Mouse (Mus musculus): Measurements from ENCODE around the gene Ogfod2. TPM values are rescaled to one million over a fixed set of nuclear protein-coding genes. Genes with fewer than 3 reads are reported as not detected.

Ogfod2 gene
- polyA plus RNA-seq, 1 experiment, result 8.7 TPM

GRCm38 (mm10) chr5:124093120-124093794 is 18.8 kb upstream of the Ogfod2 start:
- Histone ChIP-seq H3K9me3 (ENCODE audit: control insufficient read depth, low read length) (peaks cover 3% of the 10 kb centered on the region), H3K36me3 (ENCODE audit: control insufficient read depth) (peaks cover 40% of the 10 kb centered on the region), H3K4me3 (replicated peaks) (peak overlapping the region; percentile 76), H3K4me1 (ENCODE audit: control insufficient read depth) (peaks cover 76% of the 10 kb centered on the region), H3K27me3 (ENCODE audit: control insufficient read depth) (no peaks in the 10 kb centered on the region; the same call in 1 of the 2 replicates)
- TF ChIP-seq TAL1 (IDR thresholded peaks at IDR 0.05; ENCODE audit: low read length), result no peak
- TF ChIP-seq GATA1 (IDR thresholded peaks at IDR 0.05; ENCODE audit: low read length), result no peak

DNA sequence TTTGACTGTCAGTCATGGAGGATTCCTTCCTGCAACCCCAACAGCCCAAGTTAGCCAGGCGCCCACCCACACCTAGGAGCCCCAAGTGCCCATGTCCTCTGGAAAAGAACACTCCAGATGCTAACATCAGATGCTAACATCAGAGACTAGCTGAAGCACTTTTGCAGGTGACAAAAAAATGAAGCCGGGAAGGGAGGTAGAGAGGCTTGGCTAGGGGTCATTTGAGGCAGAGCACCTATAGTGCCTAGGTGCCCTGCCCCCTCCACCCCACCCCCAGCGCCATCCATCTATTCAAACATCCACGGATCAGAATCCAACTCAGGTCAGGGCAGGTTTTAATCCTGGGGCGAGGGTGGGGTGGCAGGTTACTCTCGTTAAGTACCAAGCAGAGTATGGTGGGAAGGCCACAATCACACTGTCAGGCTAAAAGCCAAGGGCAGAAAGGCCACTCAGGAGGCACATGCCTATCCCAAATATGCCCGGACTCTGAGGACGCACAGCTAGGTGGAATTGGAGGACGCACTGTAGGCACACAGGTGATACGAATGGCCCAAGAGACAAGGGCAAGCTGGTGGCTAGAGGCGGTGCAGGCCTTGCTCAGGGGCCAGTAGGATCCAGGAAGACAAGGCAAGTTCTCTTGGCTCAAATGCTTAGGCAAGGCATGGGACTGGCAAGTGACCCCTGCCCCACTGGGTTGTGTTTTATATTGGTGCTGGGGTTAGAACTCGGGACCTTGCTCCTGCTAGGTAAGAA is 18.1 kb upstream of the Ogfod2 start:
- Histone ChIP-seq H3K4me1 (ENCODE audit: control insufficient read depth) (peaks cover 73% of the 10 kb centered on the region), H3K4me3 (replicated peaks) (peak overlapping the region; percentile 76), H3K36me3 (ENCODE audit: control insufficient read depth) (peaks cover 33% of the 10 kb centered on the region), H3K9me3 (ENCODE audit: control insufficient read depth, low read length) (peaks cover 6% of the 10 kb centered on the region), H3K27me3 (ENCODE audit: control insufficient read depth) (peaks cover 2% of the 10 kb centered on the region)
- TF ChIP-seq GATA1 (IDR thresholded peaks at IDR 0.05; ENCODE audit: low read length), result no peak
- no peak for TF ChIP-seq TAL1 (IDR thresholded peaks at IDR 0.05; ENCODE audit: low read length)

DNA sequence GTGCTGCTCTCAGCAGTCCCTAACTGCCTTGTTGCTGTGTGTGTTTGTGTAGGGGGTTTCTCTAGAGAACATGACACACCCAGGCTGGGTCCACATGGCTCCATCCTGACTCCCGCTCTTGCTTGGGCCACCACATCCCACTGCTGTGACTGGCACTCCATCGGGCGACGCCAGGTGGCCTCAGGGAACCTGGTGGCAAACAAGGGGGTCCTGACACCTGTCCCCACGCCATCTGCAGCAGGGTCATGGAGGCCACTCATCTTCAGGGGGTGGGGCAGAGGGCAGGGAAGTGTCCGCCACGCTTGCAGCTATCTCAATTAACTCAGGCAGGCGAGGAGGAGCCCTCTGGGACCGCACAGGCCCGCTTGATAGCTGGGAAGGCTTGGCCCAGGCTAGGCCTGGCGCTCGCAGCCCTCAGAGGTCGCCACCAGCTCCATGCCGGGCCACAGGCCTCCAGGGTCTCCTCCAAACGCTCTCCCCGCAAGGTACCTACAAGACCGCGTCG is 17.0 kb upstream of the Ogfod2 start:
- Histone ChIP-seq H3K27me3 (ENCODE audit: control insufficient read depth) (peaks cover 3% of the 10 kb centered on the region), H3K9me3 (ENCODE audit: control insufficient read depth, low read length) (peaks cover 10% of the 10 kb centered on the region), H3K4me1 (ENCODE audit: control insufficient read depth) (peaks cover 63% of the 10 kb centered on the region), H3K4me3 (replicated peaks) (peak overlapping the region; percentile 76), H3K36me3 (ENCODE audit: control insufficient read depth) (peaks cover 22% of the 10 kb centered on the region)
- TF ChIP-seq TAL1 (IDR thresholded peaks at IDR 0.05; ENCODE audit: low read length) (peak; percentile 45; the same call in 1 of the 3 replicates), GATA1 (IDR thresholded peaks at IDR 0.05; ENCODE audit: low read length) (no peak; the same call in 1 of the 2 replicates)

DNA sequence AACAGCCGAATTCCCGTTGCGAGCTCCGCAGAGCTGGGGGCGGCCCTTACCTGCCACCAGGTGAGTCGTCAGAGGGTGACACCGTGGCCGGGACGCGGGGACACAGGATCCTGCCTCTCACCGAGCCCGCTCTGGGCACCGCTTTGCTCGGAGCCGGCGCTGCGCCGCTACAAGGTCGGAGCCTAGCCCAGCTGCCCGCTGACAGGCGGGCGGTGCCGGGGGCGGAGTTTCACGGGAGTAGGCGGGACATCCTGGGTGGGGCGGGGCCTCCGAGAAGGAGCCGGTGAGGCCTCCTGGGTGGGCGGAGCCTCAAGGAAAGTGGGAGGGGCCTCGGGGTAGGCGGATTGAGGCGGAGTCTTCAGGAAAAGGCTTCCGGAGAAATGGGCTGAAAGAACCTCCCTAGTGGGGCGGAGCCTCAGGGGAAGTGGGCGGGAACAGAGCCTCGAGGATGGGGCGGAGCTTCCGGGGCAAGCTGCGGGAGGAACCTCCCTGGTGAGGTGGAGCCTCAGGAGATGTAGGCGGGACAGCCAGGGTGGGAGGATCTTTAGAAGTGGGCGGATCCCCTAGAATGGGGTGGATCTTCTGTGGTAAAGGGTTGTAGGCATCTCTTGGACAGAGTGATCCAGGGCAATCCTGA is 16.4 kb upstream of the Ogfod2 start, which contains the start of gene Abcb9:
Gene Abcb9 (minus strand): TSS at position 203 of the 637 bp plus-strand sequence.
- peaks cover 57% of the 10 kb centered on the region for H3K4me1 ChIP-seq (ENCODE audit: control insufficient read depth)
- H3K36me3 ChIP-seq (ENCODE audit: control insufficient read depth), result peaks cover 16% of the 10 kb centered on the region
- TF ChIP-seq TAL1 (IDR thresholded peaks at IDR 0.05; ENCODE audit: low read length) (no peak), GATA1 (IDR thresholded peaks at IDR 0.05; ENCODE audit: low read length) (no peak)
- H3K27me3 ChIP-seq (ENCODE audit: control insufficient read depth), result peaks cover 3% of the 10 kb centered on the region
- peak within 1 kb of the TSS; percentile 76 for H3K4me3 ChIP-seq (replicated peaks)
- H3K9me3 ChIP-seq (ENCODE audit: control insufficient read depth, low read length), result peaks cover 10% of the 10 kb centered on the region

DNA sequence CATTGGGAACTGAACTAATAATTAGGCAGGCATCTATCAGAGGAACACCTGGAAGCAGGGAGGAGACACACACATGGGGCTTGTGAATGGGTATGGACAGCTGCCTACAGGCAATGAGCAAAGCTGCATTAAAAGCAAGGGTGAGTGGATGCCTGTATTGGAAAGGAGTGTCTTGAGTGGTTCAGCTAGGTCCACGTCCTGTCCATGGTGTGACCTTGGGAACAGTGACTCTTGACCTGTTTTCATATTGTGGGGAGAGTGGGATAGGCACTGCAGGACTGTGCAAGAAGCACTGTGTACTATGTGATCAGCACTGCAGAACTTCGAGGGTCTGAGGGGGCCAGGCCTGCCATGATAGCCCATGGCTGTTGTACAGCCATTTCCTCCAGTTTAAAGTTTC is 13.2 kb upstream of the Ogfod2 start:
- Histone ChIP-seq H3K27me3 (ENCODE audit: control insufficient read depth) (peaks cover 3% of the 10 kb centered on the region), H3K36me3 (ENCODE audit: control insufficient read depth) (peaks cover 4% of the 10 kb centered on the region), H3K9me3 (ENCODE audit: control insufficient read depth, low read length) (peaks cover 10% of the 10 kb centered on the region), H3K4me1 (ENCODE audit: control insufficient read depth) (peaks cover 25% of the 10 kb centered on the region), H3K4me3 (replicated peaks) (no peak overlapping the region)
- no peak for TF ChIP-seq TAL1 (IDR thresholded peaks at IDR 0.05; ENCODE audit: low read length)
- TF ChIP-seq GATA1 (IDR thresholded peaks at IDR 0.05; ENCODE audit: low read length), result no peak

GRCm38 (mm10) chr5:124100128-124101044 is 11.7 kb upstream of the Ogfod2 start:
- TF ChIP-seq TAL1 (IDR thresholded peaks at IDR 0.05; ENCODE audit: low read length), result no peak
- no peak for TF ChIP-seq GATA1 (IDR thresholded peaks at IDR 0.05; ENCODE audit: low read length)

DNA sequence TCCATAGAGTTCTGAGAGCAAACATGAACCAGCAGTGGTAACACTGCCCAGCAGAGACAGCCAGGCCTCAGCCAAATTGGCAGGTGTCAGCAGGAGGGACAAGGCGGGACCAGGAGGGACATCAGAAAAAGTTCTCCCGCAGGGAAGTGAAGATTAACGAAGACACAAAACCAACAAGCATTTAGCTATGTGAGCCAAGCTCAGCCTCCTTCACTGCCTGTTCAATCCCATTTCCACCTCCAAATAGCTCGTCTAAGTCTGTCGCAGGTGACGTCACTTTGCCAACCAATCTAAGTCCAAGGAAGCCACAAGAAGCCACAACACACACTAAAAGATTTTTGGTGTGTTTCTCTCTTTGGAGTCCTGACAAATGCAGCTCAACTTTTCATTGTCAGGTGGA is 9.8 kb upstream of the Ogfod2 start:
- Histone ChIP-seq H3K4me3 (replicated peaks) (no peak overlapping the region), H3K9me3 (ENCODE audit: control insufficient read depth, low read length) (peaks cover 7% of the 10 kb centered on the region), H3K4me1 (ENCODE audit: control insufficient read depth) (no peaks in the 10 kb centered on the region), H3K27me3 (ENCODE audit: control insufficient read depth) (peaks cover 3% of the 10 kb centered on the region), H3K36me3 (ENCODE audit: control insufficient read depth) (no peaks in the 10 kb centered on the region)
- TF ChIP-seq GATA1 (IDR thresholded peaks at IDR 0.05; ENCODE audit: low read length) (no peak), TAL1 (IDR thresholded peaks at IDR 0.05; ENCODE audit: low read length) (no peak)

More at GRCm38 (mm10) chr5:124100128-124101044, 11.7 kb upstream of the Ogfod2 start:
- H3K27me3 ChIP-seq (ENCODE audit: control insufficient read depth), result peaks cover 3% of the 10 kb centered on the region
- H3K36me3 ChIP-seq (ENCODE audit: control insufficient read depth), result no peaks in the 10 kb centered on the region
- peaks cover 10% of the 10 kb centered on the region for H3K9me3 ChIP-seq (ENCODE audit: control insufficient read depth, low read length)
- H3K4me3 ChIP-seq (replicated peaks), result no peak overlapping the region
- peaks cover 10% of the 10 kb centered on the region for H3K4me1 ChIP-seq (ENCODE audit: control insufficient read depth)

DNA sequence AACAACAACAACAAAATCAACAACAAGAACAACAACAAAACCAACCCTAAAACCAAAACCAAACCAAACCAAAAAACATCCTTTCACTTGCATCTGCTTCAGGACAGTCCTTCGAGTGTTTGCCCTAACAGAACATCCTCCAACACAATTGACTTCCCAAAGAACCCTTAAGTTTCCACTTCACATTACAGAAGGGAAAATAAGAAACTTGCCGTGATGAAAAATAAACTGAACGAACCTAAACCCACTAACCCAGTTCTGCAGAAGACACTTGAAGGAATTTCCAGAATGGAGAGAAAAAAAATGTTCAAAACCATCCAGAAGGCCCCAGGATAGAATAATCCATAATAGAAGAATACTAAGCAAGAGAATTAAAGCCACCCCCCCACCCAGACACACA is 9.1 kb upstream of the Ogfod2 start:
- peaks cover 7% of the 10 kb centered on the region for H3K9me3 ChIP-seq (ENCODE audit: control insufficient read depth, low read length)
- H3K4me3 ChIP-seq (replicated peaks), result no peak overlapping the region
- no peak for TF ChIP-seq TAL1 (IDR thresholded peaks at IDR 0.05; ENCODE audit: low read length)
- TF ChIP-seq GATA1 (IDR thresholded peaks at IDR 0.05; ENCODE audit: low read length), result no peak
- no peaks in the 10 kb centered on the region for H3K4me1 ChIP-seq (ENCODE audit: control insufficient read depth)
- H3K36me3 ChIP-seq (ENCODE audit: control insufficient read depth), result no peaks in the 10 kb centered on the region
- peaks cover 3% of the 10 kb centered on the region for H3K27me3 ChIP-seq (ENCODE audit: control insufficient read depth)
